Mouse (Mus musculus): ENCODE results near the gene Armcx4.

DNA sequence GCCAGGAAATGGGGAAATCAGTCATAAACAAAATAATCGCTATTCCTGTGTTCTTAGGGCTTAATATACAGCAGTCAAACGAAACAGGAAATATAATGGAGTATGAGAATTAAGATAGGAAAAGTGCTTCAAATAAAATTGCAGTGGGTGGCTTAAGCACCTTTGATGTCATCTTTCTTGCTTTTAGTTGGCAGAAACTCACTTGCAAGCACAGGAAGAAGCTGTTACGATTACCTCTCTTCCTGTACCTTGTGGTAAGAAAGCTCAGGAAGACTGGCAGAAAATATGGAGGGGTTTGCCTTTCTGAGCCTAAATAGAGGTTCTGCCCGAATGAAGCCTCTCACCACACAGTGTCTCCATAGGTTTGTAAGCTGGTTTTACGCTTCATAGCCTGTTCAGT is 55.5 kb downstream of the Armcx4 start:
- no peak for TF ChIP-seq CTCF (IDR thresholded peaks at IDR 0.05; ENCODE audit: extremely low read depth, insufficient read depth, low read length)
- TF ChIP-seq POLR2A (IDR thresholded peaks at IDR 0.05; ENCODE audit: extremely low read depth, insufficient read depth, low read length) = no peak

Data from cortical plate, adult 2 months (tissue).